Mouse (Mus musculus) ES-Bruce4 (cell line): ENCODE data around the gene Anxa11. TPM values are rescaled to one million over a fixed set of nuclear protein-coding genes. Genes with fewer than 3 reads are reported as not detected.
A peak's percentile ranks its signal among the peaks of the same experiment; 100 is the strongest.

ENCODE experiments used
- H3K27ac ChIP-seq: 2 replicates; pipeline ENCODE4 v1.5.1; 2012; ENCODE audit warnings: low read length, inconsistent platforms; ENCODE audit not compliant: insufficient read depth
- H3K27me3 ChIP-seq: 2 replicates; pipeline ENCODE4 v1.6.1; 2012; ENCODE audit warnings: mild to moderate bottlenecking, low read length, inconsistent platforms; ENCODE audit not compliant: control insufficient read depth, poor library complexity, insufficient read depth, severe bottlenecking
- H3K36me3 ChIP-seq: 2 replicates; pipeline ENCODE4 v1.6.1; 2012; ENCODE audit warnings: inconsistent platforms, mild to moderate bottlenecking, low read length, moderate library complexity; ENCODE audit not compliant: control insufficient read depth, poor library complexity, insufficient read depth, severe bottlenecking
- H3K4me1 ChIP-seq: one replicate; pipeline ENCODE4 v1.8.1; 2011; ENCODE audit warnings: low read length; ENCODE audit not compliant: control insufficient read depth, insufficient read depth
- H3K4me3 ChIP-seq: 2 replicates; pipeline ENCODE4 v1.5.1; 2011; ENCODE audit warnings: low read depth, mild to moderate bottlenecking, low read length
- H3K9ac ChIP-seq: 2 replicates; pipeline ENCODE4 v1.6.1; 2012; ENCODE audit warnings: low read depth, mild to moderate bottlenecking, inconsistent platforms; ENCODE audit not compliant: poor library complexity, severe bottlenecking
- H3K9me3 ChIP-seq: replicated peaks from 2 replicates; pipeline ENCODE4 v1.6.1; 2012; ENCODE audit warnings: mild to moderate bottlenecking, low read length, inconsistent platforms; ENCODE audit not compliant: control insufficient read depth, poor library complexity, insufficient read depth, severe bottlenecking
- CTCF ChIP-seq: IDR thresholded peaks from one replicate; pipeline ENCODE4 v1.8.1; 2011; ENCODE audit warnings: low read depth, low read length
- EP300 ChIP-seq: IDR thresholded peaks from 2 replicates; pipeline ENCODE4 v1.6.1; 2011; ENCODE audit warnings: low read depth, low read length; ENCODE audit not compliant: insufficient read depth
- POLR2A ChIP-seq: IDR thresholded peaks from one replicate; pipeline ENCODE4 v1.8.1; 2011; ENCODE audit warnings: low read length; ENCODE audit not compliant: insufficient read depth
- polyA plus RNA-seq: library from polyadenylated mRNA; stranded (reverse); fragments of >200 nt; gene quantifications from 2 replicates; pipeline ENCODE4 v1.2.4, GENCODE M21; 2011; ENCODE audit warnings: low read depth; ENCODE audit not compliant: missing spikeins, insufficient read depth, insufficient read length

Anxa11 gene
- polyA plus RNA-seq, 1 experiment = 106 TPM

DNA sequence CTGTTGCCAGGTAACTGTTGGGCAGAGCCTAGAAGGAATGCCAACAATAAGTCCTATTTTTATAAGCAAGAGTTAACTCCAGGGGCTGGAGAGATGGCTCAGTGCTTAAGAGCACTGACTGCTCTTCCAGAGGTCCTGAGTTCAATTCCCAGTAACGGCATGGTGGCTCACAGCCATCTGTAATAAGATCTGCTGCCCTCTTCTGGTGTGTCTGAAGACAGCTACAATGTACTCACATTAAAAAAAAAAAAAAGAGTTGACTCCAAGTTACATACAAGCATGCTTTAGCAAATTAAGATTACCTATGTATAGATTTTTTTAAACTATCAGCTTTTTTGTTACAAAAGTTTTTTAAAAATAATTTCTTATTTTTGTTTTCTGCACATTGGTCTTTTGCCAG lies 19.4 kb upstream of the Anxa11 start:
- Histone ChIP-seq H3K4me1 (peaks cover 6% of the 10 kb centered on the region), H3K4me3 (no peak overlapping the region), H3K27me3 (no peaks in the 10 kb centered on the region), H3K27ac (no peak overlapping the region), H3K9me3 (no peaks in the 10 kb centered on the region), H3K9ac (no peak overlapping the region), H3K36me3 (no peaks in the 10 kb centered on the region)
- TF ChIP-seq EP300 (no peak), POLR2A (no peak), CTCF (no peak)

GRCm38 (mm10) chr14:25824995-25825394 lies 17.0 kb upstream of the Anxa11 start:
- no peak overlapping the region for H3K9ac ChIP-seq
- H3K27me3 ChIP-seq = no peaks in the 10 kb centered on the region
- no peaks in the 10 kb centered on the region for H3K36me3 ChIP-seq
- H3K27ac ChIP-seq = no peak overlapping the region
- H3K9me3 ChIP-seq = no peaks in the 10 kb centered on the region; the same call in 1 of the 2 replicates
- no peak for TF ChIP-seq CTCF
- TF ChIP-seq EP300 = no peak
- TF ChIP-seq POLR2A = no peak
- no peak overlapping the region for H3K4me3 ChIP-seq
- peaks cover 6% of the 10 kb centered on the region for H3K4me1 ChIP-seq

- no peak overlapping the region for H3K9ac ChIP-seq
- H3K36me3 ChIP-seq = no peaks in the 10 kb centered on the region
Measured at GRCm38 (mm10) chr14:25825880-25826626, 15.9 kb upstream of the Anxa11 start.

DNA sequence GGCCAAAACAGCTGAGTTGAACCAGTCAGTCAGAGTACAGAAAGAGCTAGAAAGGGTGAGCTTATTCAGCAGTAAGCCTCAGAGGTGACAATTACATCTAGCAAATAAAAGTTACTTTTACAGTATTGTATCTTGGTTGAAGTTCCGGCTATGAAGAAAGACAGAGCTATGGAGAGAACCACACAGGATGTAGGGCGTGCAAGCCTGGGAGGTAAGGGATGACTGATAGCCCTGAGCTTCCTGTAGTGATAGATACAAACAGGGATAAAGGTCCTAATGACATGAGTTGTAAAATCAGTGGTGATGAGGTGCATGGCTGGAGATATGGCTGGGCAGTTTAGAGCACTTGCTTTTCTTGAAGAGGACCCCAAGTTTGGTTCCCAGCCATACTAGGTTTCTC lies 15.1 kb upstream of the Anxa11 start:
- H3K9me3 ChIP-seq = no peaks in the 10 kb centered on the region; the same call in 1 of the 2 replicates
- TF ChIP-seq EP300 (no peak), CTCF (no peak), POLR2A (no peak)
- H3K27me3 ChIP-seq = no peaks in the 10 kb centered on the region
- H3K4me3 ChIP-seq = no peak overlapping the region
- no peak overlapping the region for H3K9ac ChIP-seq
- peaks cover 7% of the 10 kb centered on the region for H3K4me1 ChIP-seq
- no peaks in the 10 kb centered on the region for H3K36me3 ChIP-seq
- no peak overlapping the region for H3K27ac ChIP-seq

More at GRCm38 (mm10) chr14:25825880-25826626, 15.9 kb upstream of the Anxa11 start:
- Histone ChIP-seq H3K4me3 (no peak overlapping the region), H3K4me1 (peaks cover 8% of the 10 kb centered on the region), H3K27ac (no peak overlapping the region), H3K9me3 (no peaks in the 10 kb centered on the region; the same call in 1 of the 2 replicates), H3K27me3 (no peaks in the 10 kb centered on the region)
- TF ChIP-seq EP300 (no peak), POLR2A (no peak), CTCF (no peak)

- H3K9ac ChIP-seq = no peak overlapping the region
- H3K36me3 ChIP-seq = no peaks in the 10 kb centered on the region
- H3K4me3 ChIP-seq = no peak overlapping the region
- no peak overlapping the region for H3K27ac ChIP-seq
- H3K27me3 ChIP-seq = no peaks in the 10 kb centered on the region
- no peak for TF ChIP-seq CTCF
- no peak for TF ChIP-seq POLR2A
- TF ChIP-seq EP300 = no peak
- peaks cover 3% of the 10 kb centered on the region for H3K4me1 ChIP-seq
- no peaks in the 10 kb centered on the region; the same call in 1 of the 2 replicates for H3K9me3 ChIP-seq
Measured at GRCm38 (mm10) chr14:25831332-25831731, 10.6 kb upstream of the Anxa11 start.

DNA sequence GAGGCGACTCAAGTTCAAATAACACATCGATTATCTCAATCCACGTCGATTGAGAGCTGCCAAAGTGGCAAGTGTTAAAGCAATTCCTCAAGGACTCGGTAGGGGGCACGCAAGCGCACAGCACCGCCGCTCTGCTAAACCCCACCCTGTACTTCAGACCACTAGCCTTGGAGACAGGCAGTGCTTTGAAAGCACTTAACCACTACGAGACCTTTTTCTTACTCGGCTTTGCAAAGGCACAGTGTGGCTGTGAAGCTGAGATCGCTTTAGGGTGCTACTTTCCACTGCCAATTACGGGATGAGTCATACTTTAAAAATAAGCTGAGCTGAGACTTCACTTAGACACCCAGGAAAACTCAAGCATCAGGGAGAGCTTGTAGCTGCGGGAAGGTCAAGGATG lies 9.7 kb upstream of the Anxa11 start:
- H3K27ac ChIP-seq = 0 out of 2 replicates have a peak overlapping the region, but pooled peaks have one; percentile 9
- H3K9me3 ChIP-seq = no peaks in the 10 kb centered on the region; the same call in 1 of the 2 replicates
- H3K4me3 ChIP-seq = no peak overlapping the region
- H3K36me3 ChIP-seq = no peaks in the 10 kb centered on the region
- no peak overlapping the region for H3K9ac ChIP-seq
- TF ChIP-seq CTCF = peak; percentile 80
- TF ChIP-seq EP300 = no peak
- no peak for TF ChIP-seq POLR2A
- peaks cover 3% of the 10 kb centered on the region for H3K4me1 ChIP-seq
- H3K27me3 ChIP-seq = no peaks in the 10 kb centered on the region
